Mouse (Mus musculus): ENCODE results near the gene Large1. TPM values are rescaled to one million over a fixed set of nuclear protein-coding genes. Genes with fewer than 3 reads are reported as not detected.
"Not testable (repeated sequence)": the region's sequence is repeated elsewhere in the genome, so short reads cannot be mapped to it uniquely, and the experiment has no call there.

Gene Large1
- polyA plus RNA-seq, 1 experiment from 2014 or later, result 0.67 TPM

- 73% methylated on average over 2 of the region's 2 CpGs for WGBS (ENCODE audit: insufficient replicate concordance)
- no peaks in the 10 kb centered on the region for H3K4me1 ChIP-seq (replicated peaks)
- ATAC-seq (ENCODE audit: low read depth), result no peak
- no peak overlapping the region for H3K9ac ChIP-seq
- no peak overlapping the region for H3K27ac ChIP-seq
- H3K4me2 ChIP-seq, result no peak overlapping the region
- H3K4me3 ChIP-seq (replicated peaks), result no peak overlapping the region
- H3K36me3 ChIP-seq, result no peaks in the 10 kb centered on the region
- no peaks in the 10 kb centered on the region for H3K27me3 ChIP-seq
- H3K9me3 ChIP-seq (replicated peaks), result no peaks in the 10 kb centered on the region
- DNase-seq, result no peak
Measured at GRCm38 (mm10) chr8:73291630-73292029, 61.7 kb downstream of the Large1 start.

- Histone ChIP-seq H3K9ac (no peak overlapping the region), H3K4me1 (replicated peaks) (no peaks in the 10 kb centered on the region), H3K4me2 (no peak overlapping the region), H3K27ac (no peak overlapping the region), H3K4me3 (replicated peaks) (no peak overlapping the region), H3K9me3 (replicated peaks) (no peaks in the 10 kb centered on the region), H3K27me3 (no peaks in the 10 kb centered on the region), H3K36me3 (no peaks in the 10 kb centered on the region)
- ATAC-seq (ENCODE audit: low read depth) (no peak), DNase-seq (no peak)
- WGBS (ENCODE audit: insufficient replicate concordance), result 74% methylated on average over 2 of the region's 2 CpGs
Measured at GRCm38 (mm10) chr8:73290636-73291035, 62.7 kb downstream of the Large1 start.

DNA sequence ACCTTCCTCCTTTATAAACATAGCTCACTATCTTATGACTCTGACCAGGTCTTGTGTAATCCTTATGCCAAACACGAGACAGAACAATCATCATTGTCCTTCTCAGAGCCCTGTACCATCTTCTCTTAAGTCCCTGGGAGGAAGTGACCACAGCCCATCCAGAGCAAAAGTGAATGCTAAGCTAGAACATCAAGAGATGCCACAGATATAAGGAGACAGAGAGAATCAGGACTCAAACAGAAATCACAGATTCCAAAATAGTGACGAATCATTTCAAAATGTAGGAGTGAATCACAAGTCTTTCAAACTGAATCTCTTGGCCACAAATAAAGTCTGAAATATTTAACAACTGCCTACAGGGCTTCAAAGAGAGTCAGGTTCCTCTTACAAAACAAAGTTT lies 63.5 kb downstream of the Large1 start:
- no peaks in the 10 kb centered on the region for H3K4me1 ChIP-seq (replicated peaks)
- no peak overlapping the region for H3K9ac ChIP-seq
- ATAC-seq (ENCODE audit: low read depth) (no peak), DNase-seq (no peak)
- no peak overlapping the region for H3K4me3 ChIP-seq (replicated peaks)
- H3K4me2 ChIP-seq, result no peak overlapping the region
- H3K36me3 ChIP-seq, result no peaks in the 10 kb centered on the region
- no peaks in the 10 kb centered on the region for H3K9me3 ChIP-seq (replicated peaks)
- no peak overlapping the region for H3K27ac ChIP-seq
- H3K27me3 ChIP-seq, result no peaks in the 10 kb centered on the region
- 56% methylated on average over 2 of the region's 2 CpGs for WGBS (ENCODE audit: insufficient replicate concordance)

DNA sequence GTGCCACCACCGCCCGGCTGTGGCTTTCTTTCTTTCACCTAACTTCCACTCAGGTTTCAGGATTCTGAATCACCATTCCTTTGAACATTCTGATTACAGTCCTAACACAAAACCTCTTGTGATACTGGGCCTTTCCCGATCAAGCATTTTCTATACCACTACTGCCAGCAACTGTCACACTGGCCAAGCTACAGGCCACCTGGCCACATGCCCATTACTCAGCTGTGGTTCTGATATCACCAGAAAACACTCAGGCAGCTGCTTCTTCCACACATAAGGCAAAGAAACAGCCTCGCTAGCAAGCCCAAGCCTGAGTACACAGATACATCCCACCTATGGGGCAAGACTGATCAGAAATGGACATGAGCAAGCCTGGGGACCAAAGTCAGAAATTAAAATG lies 71.3 kb downstream of the Large1 start:
- 75% methylated on average over 4 of the region's 4 CpGs for WGBS (ENCODE audit: insufficient replicate concordance)
- ATAC-seq (ENCODE audit: low read depth), result no peak
- H3K4me3 ChIP-seq (replicated peaks), result no peak overlapping the region
- H3K9me3 ChIP-seq (replicated peaks), result no peaks in the 10 kb centered on the region
- no peak overlapping the region for H3K9ac ChIP-seq
- H3K27ac ChIP-seq, result no peak overlapping the region
- H3K4me1 ChIP-seq (replicated peaks), result no peaks in the 10 kb centered on the region
- no peak overlapping the region for H3K4me2 ChIP-seq
- H3K27me3 ChIP-seq, result no peaks in the 10 kb centered on the region
- no peaks in the 10 kb centered on the region for H3K36me3 ChIP-seq
- no peak for DNase-seq

GRCm38 (mm10) chr8:73276015-73276414 lies 77.3 kb downstream of the Large1 start:
- H3K36me3 ChIP-seq, result no peaks in the 10 kb centered on the region
- no peak for ATAC-seq (ENCODE audit: low read depth)
- H3K9me3 ChIP-seq (replicated peaks), result no peaks in the 10 kb centered on the region
- H3K4me1 ChIP-seq (replicated peaks), result no peaks in the 10 kb centered on the region
- no peak overlapping the region for H3K4me3 ChIP-seq (replicated peaks)
- no peaks in the 10 kb centered on the region for H3K27me3 ChIP-seq
- no peak overlapping the region for H3K4me2 ChIP-seq
- 69% methylated on average over 4 of the region's 4 CpGs for WGBS (ENCODE audit: insufficient replicate concordance)
- DNase-seq, result no peak
- no peak overlapping the region for H3K27ac ChIP-seq
- no peak overlapping the region for H3K9ac ChIP-seq

DNA sequence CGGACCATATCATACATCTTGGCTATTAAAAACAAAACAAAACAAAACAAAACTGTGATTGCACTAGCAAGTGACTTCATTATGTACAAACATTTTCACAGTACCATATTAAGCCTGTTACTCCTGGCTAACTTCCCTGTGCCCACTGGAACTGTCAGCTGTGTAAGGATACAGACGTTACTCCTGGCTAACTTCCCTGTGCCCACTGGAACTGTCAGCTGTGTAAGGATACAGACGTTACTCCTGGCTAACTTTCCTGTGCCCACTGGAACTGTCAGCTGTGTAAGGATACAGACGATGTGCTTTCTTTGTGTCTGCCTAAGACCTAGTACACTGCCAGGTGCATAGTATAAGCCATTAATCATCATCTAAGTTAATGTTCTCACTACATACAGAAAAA lies 77.9 kb downstream of the Large1 start:
- H3K4me1 ChIP-seq (replicated peaks); H3K36me3 ChIP-seq; H3K4me3 ChIP-seq (replicated peaks); H3K9ac ChIP-seq; H3K4me2 ChIP-seq; H3K27ac ChIP-seq; ATAC-seq (ENCODE audit: low read depth); H3K9me3 ChIP-seq (replicated peaks); DNase-seq; H3K27me3 ChIP-seq: not testable (repeated sequence)
- 67% methylated on average over 4 of the region's 4 CpGs for WGBS (ENCODE audit: insufficient replicate concordance)

- Histone ChIP-seq H3K36me3 (no peaks in the 10 kb centered on the region), H3K27me3 (no peaks in the 10 kb centered on the region), H3K4me3 (replicated peaks) (no peak overlapping the region), H3K4me2 (no peak overlapping the region), H3K9me3 (replicated peaks) (no peaks in the 10 kb centered on the region), H3K9ac (no peak overlapping the region), H3K27ac (no peak overlapping the region), H3K4me1 (replicated peaks) (no peaks in the 10 kb centered on the region)
- no peak for DNase-seq
- no peak for ATAC-seq (ENCODE audit: low read depth)
Measured at GRCm38 (mm10) chr8:73273150-73273549, 80.2 kb downstream of the Large1 start.

DNA sequence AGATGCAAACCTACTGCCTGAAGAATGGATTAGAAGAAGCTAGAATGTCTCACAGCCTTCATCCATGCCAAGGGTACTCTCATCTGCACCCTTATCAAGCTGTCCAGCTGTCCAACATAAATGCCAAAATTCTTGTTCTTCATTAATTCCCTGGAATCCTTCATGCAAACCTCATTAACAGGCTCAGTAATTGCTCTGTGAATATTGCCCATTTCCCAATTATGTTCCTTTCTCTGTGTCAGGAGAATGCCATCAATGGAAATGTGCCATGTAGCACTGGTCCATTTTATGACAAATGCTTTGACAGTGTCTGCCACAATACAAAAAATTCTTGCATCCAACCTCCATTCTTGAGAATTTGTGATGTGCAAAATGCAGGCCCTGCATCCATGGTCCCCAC lies 82.3 kb downstream of the Large1 start:
- no peak for DNase-seq
- Histone ChIP-seq H3K4me1 (replicated peaks) (no peaks in the 10 kb centered on the region), H3K4me3 (replicated peaks) (no peak overlapping the region), H3K27ac (no peak overlapping the region), H3K4me2 (no peak overlapping the region), H3K9ac (no peak overlapping the region), H3K9me3 (replicated peaks) (no peaks in the 10 kb centered on the region), H3K36me3 (no peaks in the 10 kb centered on the region), H3K27me3 (no peaks in the 10 kb centered on the region)
- ATAC-seq (ENCODE audit: low read depth), result no peak

DNA sequence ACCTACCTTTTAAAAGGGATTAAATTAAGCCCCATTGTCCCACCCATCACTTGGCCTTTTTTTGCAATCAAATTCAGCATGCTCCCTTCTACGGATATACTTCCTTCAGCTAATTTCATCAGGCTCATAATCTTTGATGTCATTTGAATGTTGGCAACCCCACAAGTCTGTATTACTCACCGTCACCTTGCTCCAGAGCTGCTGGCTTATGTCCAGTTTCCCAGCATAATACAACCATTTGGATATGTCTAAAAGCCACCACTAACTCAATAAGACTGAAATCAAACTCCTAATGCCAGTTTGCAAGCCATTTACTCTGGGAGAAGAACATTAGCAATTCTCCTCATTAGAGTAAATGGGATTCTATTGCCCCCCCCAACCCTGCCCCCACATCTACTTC lies 95.4 kb downstream of the Large1 start:
- H3K4me3 ChIP-seq (replicated peaks), result no peak overlapping the region
- no peaks in the 10 kb centered on the region for H3K4me1 ChIP-seq (replicated peaks)
- H3K27ac ChIP-seq, result no peak overlapping the region
- H3K9ac ChIP-seq, result no peak overlapping the region
- no peaks in the 10 kb centered on the region; the same call in 1 of the 2 replicates for H3K9me3 ChIP-seq (replicated peaks)
- no peaks in the 10 kb centered on the region for H3K27me3 ChIP-seq
- no peak for ATAC-seq (ENCODE audit: low read depth)
- no peak overlapping the region for H3K4me2 ChIP-seq
- WGBS (ENCODE audit: insufficient replicate concordance), result 63% methylated on average over 2 of the region's 2 CpGs
- no peak for DNase-seq
- H3K36me3 ChIP-seq, result no peaks in the 10 kb centered on the region

- 71% methylated on average over 3 of the region's 3 CpGs for WGBS (ENCODE audit: insufficient replicate concordance)
- no peaks in the 10 kb centered on the region for H3K9me3 ChIP-seq (replicated peaks)
- no peak overlapping the region for H3K4me3 ChIP-seq (replicated peaks)
- ATAC-seq (ENCODE audit: low read depth) (no peak), DNase-seq (no peak)
- H3K4me1 ChIP-seq (replicated peaks), result no peaks in the 10 kb centered on the region
- no peaks in the 10 kb centered on the region for H3K36me3 ChIP-seq
- no peak overlapping the region for H3K9ac ChIP-seq
- no peak overlapping the region for H3K4me2 ChIP-seq
- H3K27ac ChIP-seq, result no peak overlapping the region
- H3K27me3 ChIP-seq, result no peaks in the 10 kb centered on the region
Measured at GRCm38 (mm10) chr8:73244186-73244585, 109.2 kb downstream of the Large1 start.

- ATAC-seq (ENCODE audit: low read depth) (no peak), DNase-seq (peak; percentile 0)
- H3K4me3 ChIP-seq (replicated peaks), result no peak overlapping the region
- H3K9me3 ChIP-seq (replicated peaks), result no peaks in the 10 kb centered on the region
- H3K36me3 ChIP-seq, result no peaks in the 10 kb centered on the region
- no peak overlapping the region for H3K9ac ChIP-seq
- 6% methylated on average over 1 of the region's 1 CpGs for WGBS (ENCODE audit: insufficient replicate concordance)
- H3K4me1 ChIP-seq (replicated peaks), result no peaks in the 10 kb centered on the region
- no peak overlapping the region for H3K4me2 ChIP-seq
- no peak overlapping the region for H3K27ac ChIP-seq
- H3K27me3 ChIP-seq, result no peaks in the 10 kb centered on the region
Measured at GRCm38 (mm10) chr8:73242066-73242465, 111.3 kb downstream of the Large1 start.

- Histone ChIP-seq H3K36me3 (no peaks in the 10 kb centered on the region), H3K4me3 (replicated peaks) (no peak overlapping the region), H3K27me3 (no peaks in the 10 kb centered on the region), H3K9ac (no peak overlapping the region), H3K4me2 (no peak overlapping the region), H3K4me1 (replicated peaks) (no peaks in the 10 kb centered on the region), H3K27ac (no peak overlapping the region), H3K9me3 (replicated peaks) (no peaks in the 10 kb centered on the region)
- ATAC-seq (ENCODE audit: low read depth), result no peak
- DNase-seq, result no peak
- 53% methylated on average over 1 of the region's 1 CpGs for WGBS (ENCODE audit: insufficient replicate concordance)
Measured at GRCm38 (mm10) chr8:73234209-73234608, 119.1 kb downstream of the Large1 start.

Data from liver, embryonic 13.5 days (tissue).